Mouse (Mus musculus) left cerebral cortex, adult 2 months (tissue): Measurements from ENCODE around the gene Gspt1. TPM values are rescaled to one million over a fixed set of nuclear protein-coding genes. Genes with fewer than 3 reads are reported as not detected.

Source experiments
- DNase-seq, 2 experiments: peaks; one replicate each; pipeline ENCODE4 v3.0.0; 2021 to 2022; ENCODE audit warnings: low spot score in 2 of 2, mixed read lengths in 1 of 2; ENCODE audit errors: extremely low spot score in 1 of 2
- H3K27ac ChIP-seq: fragments of 200-600 bp; 2 replicates; pipeline ENCODE4 v1.8.1; 2022
- H3K4me3 ChIP-seq: fragments of 200-600 bp; 2 replicates; pipeline ENCODE4 v1.8.1; 2022
- CTCF ChIP-seq: fragments of 200-600 bp; IDR thresholded peaks from 2 replicates; pipeline ENCODE4 v1.8.1; 2022; ENCODE audit warnings: antibody characterized with exemption, mild to moderate bottlenecking, moderate library complexity
- intact Hi-C: fragments of 180-260 bp; cut with DNase I; formaldehyde crosslinking; loops from one replicate; pipeline ENCODE4 v1.15.1; 2025
- total RNA-seq, 2 experiments: library from RNA; stranded (reverse); gene quantifications; 2 replicates each; pipeline ENCODE4 v1.2.3; 2021

The Gspt1 gene
- total RNA-seq, 2 experiments from 2014 or later = 79.7 to 85.5 TPM

- no peak for DNase-seq
- H3K4me3 ChIP-seq = peak overlapping the region; percentile 65
- intact Hi-C loops = loop anchor here (2.0 kb wide), 1 partner anchor 53 kb away; the partner anchor contains the start of gene Gspt1
- no peak overlapping the region for H3K27ac ChIP-seq
- no peak; the same call in 1 of the 2 replicates for TF ChIP-seq CTCF
Observed at GRCm38 (mm10) chr16:11201740-11202394, 52.3 kb downstream of the Gspt1 start.

- no peak for TF ChIP-seq CTCF
- no peak overlapping the region for H3K4me3 ChIP-seq
- no peak for DNase-seq
- no peak overlapping the region for H3K27ac ChIP-seq
- intact Hi-C loops = no loop called here
Observed at GRCm38 (mm10) chr16:11200247-11200646, 53.9 kb downstream of the Gspt1 start.

GRCm38 (mm10) chr16:11198467-11198866, 55.7 kb downstream of the Gspt1 start:
- DNase-seq = no peak
- Histone ChIP-seq H3K4me3 (no peak overlapping the region), H3K27ac (no peak overlapping the region)
- intact Hi-C loops = no loop called here
- no peak for TF ChIP-seq CTCF

GRCm38 (mm10) chr16:11197052-11197451, 57.1 kb downstream of the Gspt1 start:
- Histone ChIP-seq H3K4me3 (no peak overlapping the region), H3K27ac (no peak overlapping the region)
- TF ChIP-seq CTCF = no peak
- intact Hi-C loops = no loop called here
- no peak for DNase-seq

GRCm38 (mm10) chr16:11193231-11193630, 60.9 kb downstream of the Gspt1 start:
- H3K27ac ChIP-seq = no peak overlapping the region
- DNase-seq = no peak
- H3K4me3 ChIP-seq = no peak overlapping the region
- intact Hi-C loops = no loop called here
- TF ChIP-seq CTCF = no peak

GRCm38 (mm10) chr16:11190150-11190549, 64.0 kb downstream of the Gspt1 start:
- intact Hi-C loops = no loop called here
- peak in 1 of 2 experiments; percentile 22 for DNase-seq
- TF ChIP-seq CTCF = no peak
- Histone ChIP-seq H3K4me3 (no peak overlapping the region), H3K27ac (no peak overlapping the region)

- H3K27ac ChIP-seq = no peak overlapping the region
- no peak for DNase-seq
- no peak for TF ChIP-seq CTCF
- no peak overlapping the region for H3K4me3 ChIP-seq
- intact Hi-C loops = loop anchor here (10.0 kb wide), 1 partner anchor 303 kb away; no protein-coding TSS in a partner anchor
Observed at GRCm38 (mm10) chr16:11177404-11177803, 76.7 kb downstream of the Gspt1 start.

GRCm38 (mm10) chr16:11176884-11177244, 77.3 kb downstream of the Gspt1 start:
- DNase-seq = no peak
- no peak for TF ChIP-seq CTCF
- intact Hi-C loops = loop anchor here (1.0 to 10.0 kb wide), 2 partner anchors 26 to 302 kb away; partner anchors contain the start of gene Rsl1d1
- Histone ChIP-seq H3K27ac (peak overlapping the region; percentile 93), H3K4me3 (peak overlapping the region; percentile 88)

- intact Hi-C loops = loop anchor here (1.0 to 10.0 kb wide), 2 partner anchors 27 to 302 kb away; partner anchors contain the start of gene Rsl1d1
Observed at GRCm38 (mm10) chr16:11176208-11176883, 77.8 kb downstream of the Gspt1 start, which contains the start of gene Zc3h7a. TSS of gene Zc3h7a (minus strand) at chr16:11176393.

GRCm38 (mm10) chr16:11175489-11176207, 78.5 kb downstream of the Gspt1 start:
- TF ChIP-seq CTCF = no peak
- peak in 1 of 2 experiments; percentile 65 for DNase-seq
- Histone ChIP-seq H3K4me3 (peak overlapping the region; percentile 88), H3K27ac (peak overlapping the region; percentile 93)
- intact Hi-C loops = loop anchor here (1.0 to 10.0 kb wide), 2 partner anchors 28 to 301 kb away; partner anchors contain the start of gene Rsl1d1

More at GRCm38 (mm10) chr16:11176208-11176883, 77.8 kb downstream of the Gspt1 start, which contains the start of gene Zc3h7a:
- H3K4me3 ChIP-seq = peak within 1 kb of the TSS; percentile 88
- DNase-seq = peak; percentile 87 to 91
- H3K27ac ChIP-seq = peak within 1 kb of the TSS; percentile 93
- peak; percentile 96 for TF ChIP-seq CTCF

GRCm38 (mm10) chr16:11175100-11175488, 79.0 kb downstream of the Gspt1 start:
- no peak for TF ChIP-seq CTCF
- DNase-seq = no peak
- intact Hi-C loops = loop anchor here (10.0 kb wide), 1 partner anchor 300 kb away; no protein-coding TSS in a partner anchor

More at GRCm38 (mm10) chr16:11175100-11175488, 79.0 kb downstream of the Gspt1 start:
- peak overlapping the region; percentile 88 for H3K4me3 ChIP-seq
- H3K27ac ChIP-seq = peak overlapping the region; percentile 93; the same call in 1 of the 2 replicates
